ENCODE assay signal across 9 mouse cellular contexts in genomic region chr4:133074070-133074819, GRCm38 (mm10). TPM values are rescaled to one million over a fixed set of nuclear protein-coding genes. Genes with fewer than 3 reads are reported as not detected.
A peak's percentile ranks its signal among the peaks of the same experiment; 100 is the strongest.
DNase-seq lines count a peak whose midpoint lies in the region; ATAC-seq and TF ChIP-seq lines count a peak whose summit lies in the region.
"Had no signal": no experiment of that assay in that cellular context is flagged by ENCODE, and none has a peak within 500 bp of the region (broad histone marks: within the 10 kb centered on the region; RNA-seq: fewer than 3 reads in every experiment).

No protein-coding gene starts in this region.

- no peak overlapping the region for H3K4me3 ChIP-seq in heart, embryonic 10.5 days
- no peak overlapping the region for H3K4me3 ChIP-seq in spleen, adult 2 months (ENCODE audit: extremely low read depth, insufficient read depth, insufficient read length)
- H3K4me3 ChIP-seq in stomach, postnatal 0 days (ENCODE audit: low read depth, low read length) = no peak overlapping the region

- no peak overlapping the region for H3K4me2 ChIP-seq in stomach, postnatal 0 days (replicated peaks; ENCODE audit: low read depth)

- H3K4me1 ChIP-seq in heart, embryonic 10.5 days = peaks cover 84% of the 10 kb centered on the region
- H3K4me1 ChIP-seq in spleen, adult 2 months (ENCODE audit: control insufficient read depth, insufficient read depth, insufficient read length) = peaks cover 11% of the 10 kb centered on the region; the same call in 1 of the 2 replicates
- peaks cover 3% of the 10 kb centered on the region; the same call in 1 of the 2 replicates for H3K4me1 ChIP-seq in stomach, postnatal 0 days (replicated peaks; ENCODE audit: control insufficient read depth, insufficient read depth)

- H3K27me3 ChIP-seq in heart, embryonic 10.5 days (ENCODE audit: insufficient read depth, poor library complexity, severe bottlenecking) = no peaks in the 10 kb centered on the region
- no peaks in the 10 kb centered on the region for H3K27me3 ChIP-seq in spleen, adult 2 months (ENCODE audit: control insufficient read depth, insufficient read depth, low read length)
- no peaks in the 10 kb centered on the region for H3K27me3 ChIP-seq in stomach, postnatal 0 days (ENCODE audit: control insufficient read depth, insufficient read depth, low read length)

- 33% methylated on average over 9 of the region's 9 CpGs for WGBS in heart, embryonic 10.5 days
- 83% methylated on average over 9 of the region's 9 CpGs for WGBS in spleen, adult 2 months
- 41% methylated on average over 9 of the region's 9 CpGs for WGBS in stomach, postnatal 0 days

- no peak for ATAC-seq in stomach, postnatal 0 days (ENCODE audit: low FRiP score, low TSS enrichment)

- no peak for TF ChIP-seq EP300 in stomach, postnatal 0 days (optimal IDR thresholded peaks at IDR 0.05)

- H3K9me3 ChIP-seq in heart, embryonic 10.5 days = no peaks in the 10 kb centered on the region
- H3K9me3 ChIP-seq in stomach, postnatal 0 days (ENCODE audit: control insufficient read depth, low read length) = no peaks in the 10 kb centered on the region

- intact Hi-C loops in left cerebral cortex, postnatal 4 days (cut with DNase I) = no loop called here

- no peak for DNase-seq in heart, embryonic 10.5 days (ENCODE audit: low spot score)
- no peak for DNase-seq in heart, adult 18-20 months
- no peak for DNase-seq in spleen, adult 2 months (ENCODE audit: low read depth in 1 of 2, low spot score in 2 of 2)
- DNase-seq in spleen, adult 12 weeks (ENCODE audit: low spot score) = no peak
- peak; percentile 77 for DNase-seq in left cerebral cortex, postnatal 4 days
- no peak for DNase-seq in stomach, postnatal 0 days (ENCODE audit: low spot score)
- DNase-seq in adrenal gland, adult 18-20 months (ENCODE audit: low spot score in 2 of 2) = no peak
- DNase-seq in lung, postnatal 14 days = no peak

- no peak for TF ChIP-seq POLR2A in spleen, adult 2 months (IDR thresholded peaks at IDR 0.05; ENCODE audit: low read depth, low read length)

- peak overlapping the region; percentile 35; the same call in 1 of the 2 replicates for H3K9ac ChIP-seq in stomach, postnatal 0 days (ENCODE audit: low read length)

- no peak for TF ChIP-seq CTCF in spleen, adult 2 months (IDR thresholded peaks at IDR 0.05; ENCODE audit: extremely low read depth, insufficient read depth, insufficient read length, insufficient replicate concordance)
- 0 out of 2 replicates have a peak, but pooled peaks have one; percentile 2 for TF ChIP-seq CTCF in stomach, postnatal 0 days (IDR thresholded peaks at IDR 0.05; ENCODE audit: low read depth)

- H3K36me3 ChIP-seq in heart, embryonic 10.5 days = peaks cover 80% of the 10 kb centered on the region
- H3K36me3 ChIP-seq in spleen, adult 2 months (ENCODE audit: control insufficient read depth, insufficient read depth, low read length) = peaks cover 3% of the 10 kb centered on the region; the same call in 1 of the 2 replicates
- H3K36me3 ChIP-seq in stomach, postnatal 0 days (ENCODE audit: control insufficient read depth, insufficient read depth, low read length) = peaks cover 5% of the 10 kb centered on the region

- H3K27ac ChIP-seq in heart, embryonic 10.5 days = peak overlapping the region; percentile 81
- peak overlapping the region; percentile 51; the same call in 1 of the 2 replicates for H3K27ac ChIP-seq in spleen, adult 2 months (ENCODE audit: insufficient read depth, low read length)
- H3K27ac ChIP-seq in stomach, postnatal 0 days (replicated peaks) = peak overlapping the region; percentile 65
- H3K27ac ChIP-seq: liver, embryonic 14.5 days had no signal

RNA-seq across cellular contexts. Expression of gene Wasf2, which starts 56.1 kb away (rescaled TPM):
- 51.1 and 58.5 TPM in 2 replicates for polyA plus RNA-seq in heart, embryonic 10.5 days (2016; fragmentation: Nextera tagmentation; extraction: Ambion mirVana)
- total RNA-seq in heart, adult 18-20 months (2021) = 10 to 100 TPM; 77.8 to 88.8 TPM
- 76.2 and 87.6 TPM in 2 replicates for polyA plus RNA-seq in spleen, adult 2 months (2012; rRNA removed)
- 10 to 100 TPM; 34.0 to 35.7 TPM for total RNA-seq in left cerebral cortex, postnatal 4 days (2021)
- polyA plus RNA-seq in stomach, postnatal 0 days (2015; fragmentation: Nextera tagmentation; extraction: Ambion mirVana) = 71.4 and 84.2 TPM in 2 replicates
- 100 to 1,000 TPM in 1 of 2 experiments, 10 to 100 TPM in 1; 97.5 to 102 TPM for total RNA-seq in adrenal gland, adult 18-20 months (2021)
